Comparison of ENCODE assay signal across 22 mouse cellular contexts in the genomic region with DNA sequence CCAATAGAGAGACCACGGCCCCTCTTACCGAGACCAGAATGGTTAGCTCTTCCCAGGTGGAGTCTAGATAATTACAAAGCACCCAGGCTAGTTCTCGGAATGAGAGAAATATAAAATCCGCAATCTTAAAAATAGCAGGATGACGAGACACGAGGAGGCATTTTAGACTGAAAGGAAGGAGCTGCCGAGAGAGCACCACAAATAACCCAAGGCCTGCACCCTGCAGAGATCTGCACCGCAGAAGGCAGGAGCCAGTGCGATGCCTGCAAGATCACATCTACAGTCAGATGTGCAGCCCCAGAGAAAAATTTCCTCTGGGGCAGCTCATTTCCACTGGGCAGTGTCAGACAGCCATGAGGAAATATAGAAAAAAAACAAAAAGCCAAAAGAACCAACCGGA. TPM values are rescaled to one million over a fixed set of nuclear protein-coding genes. Genes with fewer than 3 reads are reported as not detected.
DNase-seq lines count a peak whose midpoint lies in the region; ATAC-seq and TF ChIP-seq lines count a peak whose summit lies in the region.
"Had no signal": no experiment of that assay in that cellular context is flagged by ENCODE, and none has a peak within 500 bp of the region (broad histone marks: within the 10 kb centered on the region; RNA-seq: fewer than 3 reads in every experiment).

No protein-coding gene starts in this region.

- H3K4me3 ChIP-seq in heart, embryonic 11.5 days (ENCODE audit: low read depth, low read length), result no peak overlapping the region
- H3K4me3 ChIP-seq in heart, embryonic 10.5 days, result no peak overlapping the region
- H3K4me3 ChIP-seq in heart, postnatal 0 days (ENCODE audit: low read depth, low read length), result no peak overlapping the region
- no peak overlapping the region for H3K4me3 ChIP-seq in heart, embryonic 12.5 days
- H3K4me3 ChIP-seq in cortical plate, adult 2 months (ENCODE audit: insufficient read depth, low read length), result no peak overlapping the region
- H3K4me3 ChIP-seq: embryonic facial prominence, embryonic 12.5 days; embryonic facial prominence, embryonic 15.5 days; hindbrain, embryonic 12.5 days; hindbrain, embryonic 15.5 days had no signal

- H3K36me3 ChIP-seq in heart, embryonic 11.5 days (ENCODE audit: control insufficient read depth, insufficient read depth, low read length), result peaks cover 68% of the 10 kb centered on the region
- peaks cover 99% of the 10 kb centered on the region for H3K36me3 ChIP-seq in heart, embryonic 10.5 days
- H3K36me3 ChIP-seq in heart, postnatal 0 days (replicated peaks; ENCODE audit: control insufficient read depth, insufficient read depth, low read length), result peaks cover 97% of the 10 kb centered on the region
- peaks cover 96% of the 10 kb centered on the region for H3K36me3 ChIP-seq in heart, embryonic 12.5 days

- no peak overlapping the region for H3K4me2 ChIP-seq in heart, embryonic 11.5 days
- H3K4me2 ChIP-seq in heart, postnatal 0 days (ENCODE audit: low read depth, low read length), result no peak overlapping the region
- H3K4me2 ChIP-seq in heart, embryonic 12.5 days, result no peak overlapping the region
- H3K4me2 ChIP-seq: embryonic facial prominence, embryonic 12.5 days; embryonic facial prominence, embryonic 15.5 days; hindbrain, embryonic 12.5 days; hindbrain, embryonic 15.5 days had no signal

- DNase-seq in heart, embryonic 10.5 days (ENCODE audit: low spot score), result no peak
- no peak for DNase-seq in heart, postnatal 0 days (ENCODE audit: low spot score)
- peak; percentile 69 for DNase-seq in brain, adult 2 months (ENCODE audit: low read depth, low spot score)
- DNase-seq in urinary bladder, adult 18-20 months (ENCODE audit: low spot score in 2 of 2), result no peak
- DNase-seq: adrenal gland, adult 2 months; adrenal gland, postnatal 14 days; cerebellum, adult 18-20 months; cerebellum, adult 9-10 months; cerebellum, postnatal 14 days; forebrain, postnatal 0 days; gastrocnemius, postnatal 25 days; kidney, adult 2 months had no signal

- peaks cover 3% of the 10 kb centered on the region; the same call in 1 of the 2 replicates for H3K9me3 ChIP-seq in heart, embryonic 11.5 days (replicated peaks; ENCODE audit: control insufficient read depth, low read length)
- peaks cover 5% of the 10 kb centered on the region; the same call in 1 of the 2 replicates for H3K9me3 ChIP-seq in heart, embryonic 10.5 days
- H3K9me3 ChIP-seq in heart, postnatal 0 days (replicated peaks; ENCODE audit: control insufficient read depth, low read length), result no peaks in the 10 kb centered on the region
- H3K9me3 ChIP-seq in heart, embryonic 12.5 days (replicated peaks), result peaks cover 7% of the 10 kb centered on the region; the same call in 1 of the 2 replicates
- H3K9me3 ChIP-seq: hindbrain, embryonic 15.5 days had no signal

- ATAC-seq in heart, embryonic 11.5 days (replicated peaks; ENCODE audit: insufficient number of reproducible peaks, low FRiP score, low TSS enrichment), result no peak
- ATAC-seq in heart, postnatal 0 days (ENCODE audit: insufficient read depth, low read depth), result no peak
- no peak for ATAC-seq in heart, embryonic 12.5 days (ENCODE audit: insufficient number of reproducible peaks, low FRiP score)
- ATAC-seq: CD4-positive, CD25-positive, alpha-beta regulatory T cell, adult 4 months; forebrain, embryonic 14.5 days; forebrain, postnatal 0 days; intestine, postnatal 0 days had no signal

- H3K4me1 ChIP-seq in heart, embryonic 11.5 days (ENCODE audit: control insufficient read depth, insufficient read depth, low read length), result peaks cover 19% of the 10 kb centered on the region
- H3K4me1 ChIP-seq in heart, embryonic 10.5 days, result peaks cover 18% of the 10 kb centered on the region; the same call in 1 of the 2 replicates
- H3K4me1 ChIP-seq in heart, postnatal 0 days (ENCODE audit: control insufficient read depth, insufficient read depth), result peaks cover 12% of the 10 kb centered on the region
- peaks cover 53% of the 10 kb centered on the region for H3K4me1 ChIP-seq in heart, embryonic 12.5 days (replicated peaks)
- peaks cover 2% of the 10 kb centered on the region; the same call in 1 of the 2 replicates for H3K4me1 ChIP-seq in cortical plate, adult 2 months (ENCODE audit: control insufficient read depth, insufficient read depth, low read length)
- H3K4me1 ChIP-seq: hindbrain, embryonic 15.5 days had no signal

- TF ChIP-seq CTCF in heart, postnatal 0 days (IDR thresholded peaks at IDR 0.05; ENCODE audit: low read depth), result no peak
- no peak for TF ChIP-seq CTCF in cortical plate, adult 2 months (IDR thresholded peaks at IDR 0.05; ENCODE audit: extremely low read depth, insufficient read depth, low read length)

- WGBS in heart, embryonic 11.5 days (ENCODE audit: insufficient replicate concordance), result 86% methylated on average over 10 of the region's 10 CpGs
- WGBS in heart, embryonic 10.5 days, result 89% methylated on average over 10 of the region's 10 CpGs
- 63% methylated on average over 10 of the region's 10 CpGs for WGBS in heart, postnatal 0 days
- WGBS in heart, embryonic 12.5 days, result 86% methylated on average over 10 of the region's 10 CpGs

- no peak for TF ChIP-seq POLR2A in cortical plate, adult 2 months (IDR thresholded peaks at IDR 0.05; ENCODE audit: extremely low read depth, insufficient read depth, low read length)

- TF ChIP-seq EP300 in heart, postnatal 0 days (IDR thresholded peaks at IDR 0.05; ENCODE audit: low read depth), result no peak

- 0 out of 2 replicates have a peak overlapping the region, but pooled peaks have one; percentile 1 for H3K27ac ChIP-seq in heart, embryonic 11.5 days (ENCODE audit: low read depth, low read length)
- H3K27ac ChIP-seq in heart, embryonic 10.5 days, result no peak overlapping the region; the same call in 1 of the 2 replicates
- 0 out of 2 replicates have a peak overlapping the region, but pooled peaks have one; percentile 5 for H3K27ac ChIP-seq in heart, postnatal 0 days (ENCODE audit: low read depth)
- H3K27ac ChIP-seq in heart, embryonic 12.5 days (ENCODE audit: poor library complexity, severe bottlenecking), result no peak overlapping the region
- H3K27ac ChIP-seq in cortical plate, adult 2 months (ENCODE audit: insufficient read depth, low read length), result peak overlapping the region; percentile 21; the same call in 1 of the 2 replicates
- H3K27ac ChIP-seq: embryonic facial prominence, embryonic 12.5 days; embryonic facial prominence, embryonic 15.5 days; hindbrain, embryonic 12.5 days; hindbrain, embryonic 15.5 days had no signal

- no peaks in the 10 kb centered on the region for H3K27me3 ChIP-seq in heart, embryonic 11.5 days (ENCODE audit: control insufficient read depth, insufficient read depth, low read length)
- H3K27me3 ChIP-seq in heart, embryonic 10.5 days (ENCODE audit: insufficient read depth, poor library complexity, severe bottlenecking), result no peaks in the 10 kb centered on the region
- no peaks in the 10 kb centered on the region for H3K27me3 ChIP-seq in heart, postnatal 0 days (ENCODE audit: control insufficient read depth, insufficient read depth, low read length)
- no peaks in the 10 kb centered on the region for H3K27me3 ChIP-seq in heart, embryonic 12.5 days (replicated peaks)
- H3K27me3 ChIP-seq: embryonic facial prominence, embryonic 12.5 days; embryonic facial prominence, embryonic 15.5 days; hindbrain, embryonic 12.5 days; hindbrain, embryonic 15.5 days had no signal

- no peak overlapping the region for H3K9ac ChIP-seq in heart, embryonic 11.5 days (ENCODE audit: low read depth, low read length)
- H3K9ac ChIP-seq in heart, postnatal 0 days (replicated peaks; ENCODE audit: low read depth, low read length), result no peak overlapping the region
- H3K9ac ChIP-seq in heart, embryonic 12.5 days, result no peak overlapping the region
- H3K9ac ChIP-seq: embryonic facial prominence, embryonic 12.5 days; embryonic facial prominence, embryonic 15.5 days; forebrain, postnatal 0 days; hindbrain, embryonic 12.5 days; hindbrain, embryonic 15.5 days had no signal

RNA-seq across cellular contexts. Expression of a gene that starts 16.2 kb away (rescaled TPM):
- polyA plus RNA-seq in heart, embryonic 11.5 days (2014; fragmentation: Nextera tagmentation; extraction: Ambion mirVana), result 4,955 and 5,093 TPM in 2 replicates
- polyA plus RNA-seq in heart, embryonic 10.5 days (2016; fragmentation: Nextera tagmentation; extraction: Ambion mirVana), result 2,990 and 4,096 TPM in 2 replicates
- total RNA-seq in heart, postnatal 0 days (2014; rRNA removed; ENCODE audit: low replicate concordance), result 3,473 and 3,533 TPM in 2 replicates
- 10,043 and 10,309 TPM in 2 replicates for polyA plus RNA-seq in heart, postnatal 0 days (2015; fragmentation: Nextera tagmentation; extraction: Ambion mirVana)
- polyA plus RNA-seq in heart, embryonic 12.5 days (2016; fragmentation: Nextera tagmentation; extraction: Ambion mirVana), result 4,565 and 4,650 TPM in 2 replicates
- 234 and 242 TPM in 2 replicates for polyA plus RNA-seq in cortical plate, adult 2 months (2012; rRNA removed)

RNA-seq across cellular contexts. Expression of a gene that starts 57.7 kb away (rescaled TPM):
- 12.2 and 12.3 TPM in 2 replicates for polyA plus RNA-seq in heart, embryonic 11.5 days (2014; fragmentation: Nextera tagmentation; extraction: Ambion mirVana)
- polyA plus RNA-seq in heart, embryonic 10.5 days (2016; fragmentation: Nextera tagmentation; extraction: Ambion mirVana), result 10.1 and 11.4 TPM in 2 replicates
- total RNA-seq in heart, postnatal 0 days (2014; rRNA removed; ENCODE audit: low replicate concordance), result 6.4 and 14.5 TPM in 2 replicates
- 12.2 and 13.8 TPM in 2 replicates for polyA plus RNA-seq in heart, postnatal 0 days (2015; fragmentation: Nextera tagmentation; extraction: Ambion mirVana)
- polyA plus RNA-seq in heart, embryonic 12.5 days (2016; fragmentation: Nextera tagmentation; extraction: Ambion mirVana), result 9.3 and 10.1 TPM in 2 replicates
- polyA plus RNA-seq in cortical plate, adult 2 months (2012; rRNA removed), result 18.2 and 18.5 TPM in 2 replicates

Comparison
In these comparisons a context has a peak if more than half of its experiments do, and no peak if none do; other contexts are left out.
1. H3K27ac ChIP-seq: peak in heart, embryonic 11.5 days (single experiment), heart, postnatal 0 days (single experiment) and cortical plate, adult 2 months (single experiment); none in heart, embryonic 10.5 days (single experiment) and heart, embryonic 12.5 days (single experiment).
2. RNA of a gene that starts 16.2 kb away (polyA plus RNA-seq): 10,043 to 10,309 TPM in heart, postnatal 0 days, 4,955 to 5,093 TPM in heart, embryonic 11.5 days, 4,565 to 4,650 TPM in heart, embryonic 12.5 days and 2,990 to 4,096 TPM in heart, embryonic 10.5 days; 234 to 242 TPM in cortical plate, adult 2 months; every median in the first group is over 10 times any median in the second.